Mouse (Mus musculus): Measurements from ENCODE around the gene Shmt2. TPM values are rescaled to one million over a fixed set of nuclear protein-coding genes. Genes with fewer than 3 reads are reported as not detected.

Shmt2 gene
- polyA plus RNA-seq, 1 experiment from 2014 or later = 111 TPM

DNA sequence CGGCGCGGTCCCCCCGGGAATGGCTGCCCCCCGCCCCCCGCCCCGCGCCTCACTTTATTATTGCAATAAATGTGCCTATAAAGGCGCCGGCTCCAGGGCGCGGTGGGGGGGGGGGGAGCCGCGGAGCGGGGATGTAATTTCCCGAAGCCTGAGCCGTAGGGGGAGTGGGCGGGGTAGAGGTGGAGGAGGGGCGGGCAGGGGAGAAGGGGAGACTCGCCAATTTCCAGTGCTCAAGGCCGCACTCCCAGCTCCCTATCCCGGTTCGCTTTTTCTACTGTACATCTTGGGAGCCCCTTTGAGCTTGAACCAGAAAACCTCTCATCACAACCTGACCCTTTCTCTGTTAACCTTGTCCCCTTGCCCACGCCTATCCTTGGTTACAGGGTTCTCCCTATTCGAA, 8.7 kb upstream of the Shmt2 start:
- H3K36me3 ChIP-seq = no peaks in the 10 kb centered on the region
- no peak overlapping the region for H3K9ac ChIP-seq
- peaks cover 68% of the 10 kb centered on the region for H3K4me1 ChIP-seq
- 0 out of 2 replicates have a peak overlapping the region, but pooled peaks have one; percentile 15 for H3K4me3 ChIP-seq (replicated peaks)
- H3K4me2 ChIP-seq = peak overlapping the region; percentile 43
- no peak for ATAC-seq (replicated peaks; ENCODE audit: low FRiP score)
- H3K9me3 ChIP-seq (replicated peaks) = no peaks in the 10 kb centered on the region
- H3K27ac ChIP-seq = no peak overlapping the region
- H3K27me3 ChIP-seq = peaks cover 100% of the 10 kb centered on the region
- WGBS = 1% methylated on average over 22 of the region's 25 CpGs

DNA sequence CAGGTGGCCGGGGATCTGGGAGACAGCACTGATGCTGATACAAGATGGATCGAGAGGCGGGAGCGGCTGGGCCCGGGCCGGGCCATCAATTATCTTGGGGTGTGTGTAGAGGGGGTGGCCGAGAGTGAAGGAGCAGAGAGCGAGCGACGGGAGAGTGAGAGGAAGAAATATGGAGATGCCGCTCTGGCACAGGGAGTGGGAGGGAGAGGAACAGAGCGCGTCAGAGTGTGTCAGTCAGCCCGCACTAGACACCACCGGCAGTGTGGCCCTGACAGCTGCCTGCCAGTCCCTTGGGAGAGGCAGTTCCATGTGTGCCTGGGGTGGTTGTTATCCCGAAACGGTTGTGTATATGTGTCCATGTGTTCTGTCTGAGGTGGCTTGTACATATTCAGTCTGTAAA, 5.2 kb upstream of the Shmt2 start:
- Histone ChIP-seq H3K4me3 (replicated peaks) (no peak overlapping the region), H3K27ac (no peak overlapping the region), H3K27me3 (peaks cover 98% of the 10 kb centered on the region), H3K36me3 (no peaks in the 10 kb centered on the region), H3K9ac (no peak overlapping the region), H3K9me3 (replicated peaks) (no peaks in the 10 kb centered on the region), H3K4me2 (no peak overlapping the region), H3K4me1 (peaks cover 60% of the 10 kb centered on the region)
- WGBS = 2% methylated on average over 17 of the region's 17 CpGs
- 0 out of 2 replicates have a peak, but pooled peaks have one; percentile 9 for ATAC-seq (replicated peaks; ENCODE audit: low FRiP score)

DNA sequence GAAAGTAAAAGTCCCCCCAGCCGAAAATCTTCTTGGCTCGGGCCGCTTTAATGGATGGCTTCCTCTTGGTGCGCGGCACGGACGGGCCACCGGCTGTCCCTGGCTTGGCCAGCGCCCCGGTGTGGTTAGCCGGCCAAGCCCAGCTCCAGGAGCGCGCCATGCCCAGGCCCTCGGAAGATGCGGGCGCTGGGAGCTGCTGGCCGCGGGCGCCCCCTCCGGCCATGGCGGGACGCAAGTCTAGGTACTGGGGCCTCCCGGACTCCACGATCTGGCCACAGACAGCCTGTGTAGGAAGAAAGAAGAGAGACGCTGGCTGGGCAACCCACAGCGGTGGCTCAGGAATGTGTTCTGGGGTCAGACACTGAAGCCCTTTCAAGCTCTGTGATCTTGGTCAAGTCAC, 4.4 kb upstream of the Shmt2 start:
- H3K9ac ChIP-seq = no peak overlapping the region
- peak overlapping the region; percentile 32 for H3K4me3 ChIP-seq (replicated peaks)
- under 1% methylated on average over 26 of the region's 26 CpGs for WGBS
- no peaks in the 10 kb centered on the region for H3K9me3 ChIP-seq (replicated peaks)
- H3K36me3 ChIP-seq = no peaks in the 10 kb centered on the region
- no peak overlapping the region for H3K27ac ChIP-seq
- H3K4me1 ChIP-seq = peaks cover 64% of the 10 kb centered on the region
- peak overlapping the region; percentile 56 for H3K4me2 ChIP-seq
- peaks cover 90% of the 10 kb centered on the region for H3K27me3 ChIP-seq
- peak; percentile 22; the same call in 1 of the 2 replicates for ATAC-seq (replicated peaks; ENCODE audit: low FRiP score)

DNA sequence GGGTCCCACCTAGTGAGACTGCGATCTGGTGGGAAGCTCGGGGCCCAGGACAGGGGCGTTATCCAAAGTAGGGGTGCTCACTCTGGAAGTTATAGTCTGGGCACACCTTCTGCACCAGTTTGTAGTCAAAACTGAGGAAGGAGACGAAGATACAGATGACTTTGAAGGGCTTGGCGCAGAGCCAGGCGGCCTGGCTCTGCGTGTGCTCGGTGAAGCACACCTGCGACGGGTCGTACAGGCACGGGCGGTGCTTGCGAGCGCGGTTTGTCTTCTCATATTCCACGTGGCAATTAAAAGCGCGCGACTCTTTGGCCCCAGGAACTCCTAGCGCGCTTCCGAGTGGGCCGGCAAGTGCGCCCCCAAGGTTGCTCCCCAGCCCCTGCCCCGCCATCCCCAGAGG, 3.8 kb upstream of the Shmt2 start:
- ATAC-seq (replicated peaks; ENCODE audit: low FRiP score) = no peak
- 1% methylated on average over 26 of the region's 26 CpGs for WGBS
- H3K9ac ChIP-seq = no peak overlapping the region
- peak overlapping the region; percentile 32 for H3K4me3 ChIP-seq (replicated peaks)
- H3K9me3 ChIP-seq (replicated peaks) = no peaks in the 10 kb centered on the region
- H3K27me3 ChIP-seq = peaks cover 83% of the 10 kb centered on the region
- no peak overlapping the region for H3K27ac ChIP-seq
- no peaks in the 10 kb centered on the region for H3K36me3 ChIP-seq
- peaks cover 65% of the 10 kb centered on the region for H3K4me1 ChIP-seq
- peak overlapping the region; percentile 56 for H3K4me2 ChIP-seq

DNA sequence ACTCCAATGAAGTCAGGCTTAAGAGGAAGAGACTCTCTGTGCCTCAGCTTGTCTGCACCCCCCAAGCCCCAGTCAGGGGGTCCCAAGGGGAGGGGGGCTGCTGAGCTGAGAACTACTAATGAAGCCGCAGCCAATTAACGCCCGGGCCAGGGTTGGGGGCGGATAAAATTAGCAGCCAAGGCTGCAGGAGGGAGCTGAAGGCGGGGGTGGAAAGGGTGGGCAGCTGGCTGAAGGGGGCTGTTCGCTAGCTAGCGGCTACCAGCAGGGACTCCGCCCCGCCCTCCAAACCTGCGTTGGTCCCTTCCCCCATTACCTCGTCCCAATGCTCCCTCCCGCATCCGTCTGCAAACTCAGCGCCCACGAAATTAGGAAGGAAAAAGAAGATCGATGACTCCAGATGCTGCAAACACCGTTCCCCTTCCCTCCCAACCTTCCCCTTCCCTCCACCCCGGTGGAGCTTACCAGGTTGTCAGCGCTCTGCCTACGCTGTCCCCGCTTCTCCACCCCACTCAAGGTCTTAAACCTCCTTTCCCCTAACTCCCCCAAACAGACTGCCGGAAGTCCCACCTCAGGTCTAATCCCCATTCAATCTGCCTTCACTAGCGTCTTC, 2.5 kb upstream of the Shmt2 start:
- 4% methylated on average over 22 of the region's 23 CpGs for WGBS
- ATAC-seq (replicated peaks; ENCODE audit: low FRiP score) = no peak
- Histone ChIP-seq H3K27me3 (peaks cover 70% of the 10 kb centered on the region), H3K27ac (no peak overlapping the region), H3K36me3 (peaks cover 9% of the 10 kb centered on the region), H3K9me3 (replicated peaks) (no peaks in the 10 kb centered on the region), H3K4me1 (peaks cover 72% of the 10 kb centered on the region), H3K9ac (no peak overlapping the region), H3K4me2 (no peak overlapping the region), H3K4me3 (replicated peaks) (peak overlapping the region; percentile 4; the same call in 1 of the 2 replicates)

DNA sequence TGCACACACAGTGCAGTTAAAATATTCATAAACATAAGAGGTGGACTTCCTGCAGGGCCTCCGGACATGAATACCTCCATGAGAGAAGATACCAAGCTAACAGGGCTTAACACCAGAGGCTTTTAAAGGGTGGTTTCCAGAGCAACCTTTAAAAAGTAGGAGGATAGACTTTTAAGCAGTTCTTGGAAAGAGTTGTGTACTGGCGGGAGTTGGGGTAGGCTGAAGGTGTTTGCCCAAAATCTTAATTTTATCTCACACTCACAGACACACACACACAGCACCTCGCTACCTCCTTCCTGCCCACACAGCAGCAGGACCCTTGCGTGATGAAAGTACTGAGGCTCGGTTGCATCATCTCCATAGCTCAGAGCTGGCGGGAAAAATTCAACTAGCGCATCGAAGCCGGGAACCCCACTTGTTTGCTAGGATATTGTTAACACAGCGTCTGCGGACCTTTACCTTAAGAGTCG, 598 bp downstream of the Shmt2 start:
- Histone ChIP-seq H3K4me2 (peak overlapping the region; percentile 85), H3K4me3 (replicated peaks) (peak overlapping the region; percentile 57), H3K4me1 (peaks cover 58% of the 10 kb centered on the region), H3K27ac (no peak overlapping the region), H3K9ac (peak overlapping the region; percentile 43), H3K9me3 (replicated peaks) (no peaks in the 10 kb centered on the region), H3K36me3 (peaks cover 34% of the 10 kb centered on the region), H3K27me3 (peaks cover 58% of the 10 kb centered on the region)
- WGBS = 10% methylated on average over 12 of the region's 12 CpGs
- 0 out of 2 replicates have a peak, but pooled peaks have one; percentile 0 for ATAC-seq (replicated peaks; ENCODE audit: low FRiP score)

DNA sequence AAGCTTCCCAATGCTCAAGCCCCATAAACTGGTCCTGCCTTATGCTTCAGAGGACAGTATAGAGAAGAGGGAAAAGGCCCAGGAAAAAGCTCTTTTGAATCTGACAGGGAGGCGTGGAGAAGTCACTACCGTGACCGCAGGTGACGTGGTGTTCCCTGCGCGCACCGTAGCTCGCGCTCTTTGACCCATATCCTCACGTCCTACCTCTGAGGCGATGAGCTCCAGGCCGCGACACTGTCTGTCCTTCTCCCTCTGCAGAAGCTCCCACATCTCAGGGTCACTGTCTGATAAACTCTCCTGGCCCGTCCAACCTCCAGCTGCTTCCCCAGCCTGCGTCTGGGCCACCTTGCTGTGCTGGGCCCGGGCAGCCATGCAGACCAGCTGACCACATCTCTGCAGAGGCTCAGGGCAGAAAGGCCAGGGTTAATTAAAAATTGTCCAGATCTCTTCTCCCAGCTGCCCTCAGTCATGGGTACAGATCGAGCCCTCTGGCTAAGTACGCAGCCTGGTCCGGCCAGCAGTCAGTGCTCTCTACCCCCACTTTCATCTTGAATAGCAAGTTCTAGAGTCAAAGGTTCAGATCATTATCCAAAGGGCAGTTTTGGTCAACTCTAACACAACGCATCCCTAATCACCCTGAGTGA, 1.4 kb downstream of the Shmt2 start:
- Histone ChIP-seq H3K4me1 (peaks cover 58% of the 10 kb centered on the region), H3K4me3 (replicated peaks) (peak overlapping the region; percentile 57), H3K9ac (no peak overlapping the region), H3K36me3 (peaks cover 34% of the 10 kb centered on the region), H3K4me2 (peak overlapping the region; percentile 85), H3K27me3 (peaks cover 55% of the 10 kb centered on the region), H3K27ac (0 out of 2 replicates have a peak overlapping the region, but pooled peaks have one; percentile 41), H3K9me3 (replicated peaks) (no peaks in the 10 kb centered on the region)
- WGBS = 51% methylated on average over 20 of the region's 20 CpGs
- no peak for ATAC-seq (replicated peaks; ENCODE audit: low FRiP score)

DNA sequence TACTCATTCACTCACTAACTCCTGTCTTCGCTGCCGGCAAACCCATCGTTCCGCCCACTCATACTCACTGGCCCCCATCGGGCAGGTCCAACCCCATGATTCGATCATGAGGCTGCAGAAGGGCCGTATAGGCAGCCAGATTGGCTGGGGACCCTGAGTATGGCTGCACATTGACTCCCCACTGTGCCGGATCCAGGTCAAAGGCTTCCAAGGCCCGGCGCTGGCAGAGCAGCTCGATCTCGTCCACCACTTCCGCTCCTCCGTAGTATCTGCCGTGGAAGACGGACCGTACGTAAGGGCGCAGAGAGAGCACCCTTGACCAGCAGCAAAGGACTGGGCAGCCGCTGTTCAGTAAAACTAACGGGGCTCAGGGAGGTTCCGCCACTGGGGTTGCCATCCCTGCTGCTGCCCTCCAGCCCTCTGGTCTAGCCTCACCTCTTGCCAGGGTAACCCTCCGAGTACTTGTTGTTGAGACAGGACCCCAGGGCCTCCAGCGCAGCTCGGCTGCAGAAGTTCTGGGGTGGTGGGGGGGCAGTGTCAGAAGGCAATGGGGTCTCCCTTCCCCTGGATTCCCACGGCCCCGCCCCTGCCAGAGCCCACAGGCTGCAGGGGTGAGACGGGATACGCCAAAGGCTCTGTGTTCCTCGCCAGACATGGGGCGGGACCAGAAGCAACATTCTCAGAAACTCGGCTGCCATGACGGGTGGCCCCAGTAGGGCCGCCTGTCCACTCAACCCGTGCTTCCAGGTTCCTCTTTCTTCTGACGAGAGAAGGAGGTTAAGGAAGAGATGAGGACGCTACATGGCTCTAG, 2.1 kb downstream of the Shmt2 start:
- 88% methylated on average over 37 of the region's 37 CpGs for WGBS
- Histone ChIP-seq H3K36me3 (peaks cover 34% of the 10 kb centered on the region), H3K4me2 (peak overlapping the region; percentile 85), H3K27me3 (peaks cover 55% of the 10 kb centered on the region), H3K9me3 (replicated peaks) (no peaks in the 10 kb centered on the region), H3K9ac (no peak overlapping the region), H3K4me1 (peaks cover 58% of the 10 kb centered on the region), H3K4me3 (replicated peaks) (peak overlapping the region; percentile 57; the same call in 1 of the 2 replicates), H3K27ac (no peak overlapping the region)
- ATAC-seq (replicated peaks; ENCODE audit: low FRiP score) = no peak

DNA sequence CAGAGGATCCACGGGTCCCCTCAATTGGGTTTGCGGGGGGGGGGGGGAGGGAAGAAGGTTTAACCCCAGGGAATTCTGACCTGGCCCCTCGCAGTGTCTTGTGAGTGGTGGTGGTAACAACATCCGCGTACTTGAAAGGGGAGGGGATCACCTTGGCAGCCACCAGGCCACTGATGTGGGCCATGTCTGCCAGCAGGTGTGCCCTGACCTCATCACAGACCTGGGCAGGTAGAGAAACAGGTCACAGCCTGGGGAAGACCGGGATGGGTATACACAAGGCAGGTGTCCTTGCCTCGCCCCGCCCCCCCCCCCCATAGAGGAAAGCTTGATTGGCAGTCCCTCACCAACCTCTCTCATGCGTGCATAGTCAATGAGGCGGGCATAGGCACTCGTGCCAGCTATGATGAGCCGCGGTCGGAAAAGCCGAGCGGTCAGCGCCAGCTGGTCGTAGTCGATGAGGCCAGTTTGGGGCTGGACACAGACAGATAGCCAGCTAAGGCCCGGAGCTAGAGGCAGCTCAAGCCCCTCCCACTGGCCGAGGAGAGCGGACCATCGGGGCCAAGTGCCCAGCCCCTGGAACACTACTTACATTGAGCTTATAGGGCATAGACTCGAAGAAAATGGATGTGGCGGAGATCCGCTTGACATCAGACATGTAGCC, 3.1 kb downstream of the Shmt2 start:
- ATAC-seq (replicated peaks; ENCODE audit: low FRiP score) = no peak
- Histone ChIP-seq H3K9me3 (replicated peaks) (no peaks in the 10 kb centered on the region), H3K4me2 (no peak overlapping the region), H3K36me3 (peaks cover 34% of the 10 kb centered on the region), H3K9ac (no peak overlapping the region), H3K27me3 (peaks cover 55% of the 10 kb centered on the region), H3K27ac (no peak overlapping the region), H3K4me1 (peaks cover 60% of the 10 kb centered on the region), H3K4me3 (replicated peaks) (no peak overlapping the region)
- 91% methylated on average over 26 of the region's 26 CpGs for WGBS

DNA sequence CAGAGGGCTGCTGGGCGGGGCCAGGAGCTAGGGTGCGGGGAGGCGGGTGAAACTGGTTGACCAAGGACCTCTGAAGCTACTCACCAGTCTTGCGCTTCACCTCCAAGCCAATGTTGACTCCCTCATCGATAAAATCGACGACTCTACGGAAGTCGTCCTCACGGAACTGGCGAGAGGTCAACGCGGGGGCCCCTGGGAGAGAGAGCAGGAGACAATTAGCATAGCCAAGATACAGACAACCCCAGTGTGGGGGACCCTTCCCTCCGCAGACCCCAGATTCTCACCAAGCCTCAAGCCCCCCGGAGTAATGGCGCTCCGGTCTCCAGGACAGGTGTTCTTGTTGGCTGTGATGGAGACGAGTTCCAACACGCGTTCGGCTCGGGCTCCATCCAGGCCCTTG, 4.3 kb downstream of the Shmt2 start:
- Histone ChIP-seq H3K4me3 (replicated peaks) (no peak overlapping the region), H3K9ac (no peak overlapping the region), H3K9me3 (replicated peaks) (no peaks in the 10 kb centered on the region), H3K27ac (no peak overlapping the region), H3K4me2 (no peak overlapping the region), H3K4me1 (peaks cover 73% of the 10 kb centered on the region), H3K36me3 (peaks cover 34% of the 10 kb centered on the region), H3K27me3 (peaks cover 57% of the 10 kb centered on the region)
- ATAC-seq (replicated peaks; ENCODE audit: low FRiP score) = no peak
- WGBS = 89% methylated on average over 22 of the region's 22 CpGs

DNA sequence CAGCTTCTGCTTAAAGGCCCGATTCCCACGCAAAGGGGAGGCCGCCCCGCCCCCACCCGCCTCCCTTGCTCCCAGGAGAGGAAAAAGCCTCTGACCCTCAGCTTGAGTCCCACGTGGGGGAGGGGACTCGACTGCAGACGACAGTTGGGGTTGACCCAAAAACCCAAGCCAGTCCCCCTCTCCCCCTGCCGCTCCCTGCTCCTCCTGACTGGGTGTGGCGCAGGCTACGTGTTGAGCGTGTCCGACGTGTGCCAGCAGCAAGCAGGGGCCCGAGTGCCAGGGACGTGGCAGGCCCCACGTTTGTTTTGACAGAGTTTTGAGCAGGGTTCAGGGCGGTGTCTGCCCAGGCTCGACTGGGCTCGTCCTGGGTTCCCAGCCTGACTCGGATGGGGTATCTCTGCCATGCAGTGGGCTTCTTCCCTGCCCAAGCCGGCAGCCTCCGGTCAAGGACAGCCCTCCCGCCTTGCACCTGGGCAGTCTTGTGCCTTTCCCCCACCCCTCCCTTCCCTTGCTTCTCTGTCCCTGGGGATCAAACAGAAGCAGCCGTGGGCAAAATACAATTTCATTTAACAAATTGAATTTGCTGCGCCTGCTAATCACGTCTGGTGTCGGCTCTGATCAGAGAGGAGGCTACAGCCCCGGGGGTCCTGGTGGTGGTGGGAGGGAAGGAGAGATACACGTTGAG, 5.5 kb downstream of the Shmt2 start:
- Histone ChIP-seq H3K27ac (peak overlapping the region; percentile 42; the same call in 1 of the 2 replicates), H3K4me2 (peak overlapping the region; percentile 51), H3K27me3 (peaks cover 63% of the 10 kb centered on the region), H3K36me3 (peaks cover 34% of the 10 kb centered on the region), H3K9ac (peak overlapping the region; percentile 9; the same call in 1 of the 2 replicates), H3K4me3 (replicated peaks) (peak overlapping the region; percentile 15), H3K9me3 (replicated peaks) (no peaks in the 10 kb centered on the region), H3K4me1 (peaks cover 81% of the 10 kb centered on the region)
- WGBS = 10% methylated on average over 30 of the region's 30 CpGs
- ATAC-seq (replicated peaks; ENCODE audit: low FRiP score) = peak; percentile 34

Measured in kidney, embryonic 15.5 days (tissue).